Mouse (Mus musculus) layer of hippocampus, adult 9-11 months (tissue): ENCODE measurements around the gene Cct3.
"Not testable (repeated sequence)": the region's sequence is repeated elsewhere in the genome, so short reads cannot be mapped to it uniquely, and the experiment has no call there.

Source experiments
- DNase-seq: peaks from one replicate; pipeline ENCODE4 v3.0.0; 2022

The Cct3 gene

DNA sequence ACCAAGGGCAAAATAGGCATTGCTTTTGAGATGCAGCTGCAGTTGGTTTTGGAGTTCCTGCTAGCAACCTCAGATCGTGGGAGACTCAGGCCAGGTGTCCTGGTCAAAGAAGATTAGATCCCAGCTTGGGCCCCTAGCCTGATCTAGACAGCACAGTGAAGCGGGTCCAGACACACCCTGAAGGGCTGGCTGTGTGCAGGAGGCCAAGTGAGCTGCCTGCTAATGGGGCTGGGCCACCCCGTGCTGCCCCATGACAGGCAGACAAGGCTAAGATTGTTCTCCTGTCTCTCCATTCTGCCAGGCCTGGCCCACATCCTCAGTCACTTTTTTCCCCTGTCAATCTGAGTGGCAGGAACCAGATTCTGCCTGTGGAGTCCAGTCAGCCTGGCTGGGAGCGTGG is 66.8 kb downstream of the Cct3 start:
- peak; percentile 82 for DNase-seq

DNA sequence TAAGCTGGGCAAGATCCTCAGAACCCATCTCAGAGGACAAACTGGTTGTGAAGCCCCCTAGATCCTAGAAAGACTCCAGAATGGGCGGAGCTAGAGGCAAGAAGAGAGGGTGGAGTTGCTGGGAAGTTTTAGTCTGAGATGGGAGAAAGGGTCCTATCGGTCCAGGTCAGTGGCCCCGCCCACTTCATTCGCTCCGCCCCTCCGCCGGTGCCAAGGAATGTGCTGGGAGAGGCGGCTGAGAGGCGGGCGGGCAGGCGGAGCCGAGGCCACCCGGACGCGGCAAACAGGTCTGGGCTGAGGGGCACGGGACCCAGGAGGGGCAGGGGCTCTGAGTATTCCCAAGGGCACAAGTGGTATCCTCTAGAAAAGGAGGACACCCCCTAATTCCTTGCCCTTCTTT is 67.4 kb downstream of the Cct3 start, which contains the start of gene Paqr6:
TSS of gene Paqr6 (plus strand) at position 248 of the 400 bp plus-strand sequence.
- DNase-seq, result no peak

DNA sequence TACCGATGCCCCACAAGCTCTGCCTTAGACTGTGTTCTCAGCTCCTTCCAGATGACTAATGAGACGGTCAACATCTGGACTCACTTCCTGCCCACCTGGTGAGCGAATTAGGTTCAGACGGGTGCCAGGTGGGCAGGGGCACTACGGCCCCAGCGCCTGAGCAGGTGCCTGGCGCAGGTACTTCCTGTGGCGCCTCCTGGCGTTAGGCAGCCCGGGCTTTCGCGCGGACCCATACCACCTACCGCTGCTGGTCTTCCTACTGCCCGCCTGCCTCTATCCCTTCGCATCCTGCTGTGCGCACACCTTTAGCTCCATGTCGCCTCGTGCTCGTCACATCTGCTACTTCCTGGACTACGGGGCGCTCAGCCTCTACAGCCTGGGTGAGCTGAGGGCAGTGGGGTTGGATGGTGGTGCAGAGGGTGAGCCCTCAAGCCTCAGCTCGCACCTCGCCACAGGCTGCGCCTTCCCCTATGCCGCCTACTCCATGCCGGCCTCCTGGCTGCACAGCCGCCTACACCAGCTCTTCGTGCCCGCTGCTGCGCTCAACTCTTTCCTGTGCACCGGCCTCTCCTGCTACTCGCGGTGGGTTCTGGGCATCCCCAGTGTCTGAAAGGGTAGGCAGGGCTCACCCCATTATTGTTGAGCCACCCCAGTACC is 68.9 kb downstream of the Cct3 start:
- no peak for DNase-seq

DNA sequence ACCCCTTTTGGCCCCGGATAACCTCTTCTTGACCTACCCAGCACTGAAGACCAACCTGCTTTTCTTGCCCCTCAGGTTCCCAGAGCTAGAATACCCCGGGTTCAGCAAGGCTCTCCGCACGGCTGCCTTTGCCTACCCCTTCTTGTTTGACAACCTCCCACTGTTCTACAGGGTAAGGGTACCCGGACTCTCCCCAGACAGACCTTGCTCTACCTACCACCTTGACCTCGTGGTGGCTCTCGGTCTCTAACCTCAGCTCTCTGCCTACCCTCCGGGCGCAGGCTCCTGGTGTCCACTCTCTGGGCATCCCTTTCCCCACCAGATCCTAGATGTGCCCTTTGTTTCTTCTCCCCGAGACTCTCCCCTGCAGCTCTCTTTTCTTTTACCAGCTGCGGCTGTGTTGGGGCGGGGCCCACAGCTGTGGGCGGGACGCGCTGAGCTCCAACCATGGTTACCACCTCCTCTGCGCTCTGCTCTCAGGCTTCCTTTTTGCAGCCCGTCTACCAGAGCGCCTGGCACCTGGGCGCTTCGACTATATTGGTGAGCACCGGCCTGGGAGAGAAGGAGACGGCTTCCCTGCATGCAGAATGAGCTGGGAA is 70.0 kb downstream of the Cct3 start:
- DNase-seq, result peak; percentile 66

DNA sequence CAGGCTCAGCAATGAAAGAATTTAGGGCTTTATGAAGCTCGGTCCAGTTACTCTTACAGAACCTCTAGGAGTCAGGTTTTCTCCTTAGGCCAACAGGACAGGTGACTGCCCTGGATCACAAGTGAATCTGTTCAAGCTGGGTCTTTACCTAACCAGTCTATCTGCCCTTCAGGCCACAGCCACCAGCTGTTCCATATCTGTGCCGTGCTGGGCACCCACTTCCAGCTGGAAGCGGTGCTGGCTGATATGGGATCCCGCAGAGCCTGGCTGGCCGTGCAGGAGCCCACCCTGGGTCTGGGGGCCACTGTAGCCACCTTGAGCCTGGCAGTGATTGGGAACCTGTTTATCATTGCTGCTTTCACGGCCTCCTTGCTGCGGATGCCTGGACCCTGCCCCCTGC is 70.6 kb downstream of the Cct3 start:
- DNase-seq, result not testable (repeated sequence)

DNA sequence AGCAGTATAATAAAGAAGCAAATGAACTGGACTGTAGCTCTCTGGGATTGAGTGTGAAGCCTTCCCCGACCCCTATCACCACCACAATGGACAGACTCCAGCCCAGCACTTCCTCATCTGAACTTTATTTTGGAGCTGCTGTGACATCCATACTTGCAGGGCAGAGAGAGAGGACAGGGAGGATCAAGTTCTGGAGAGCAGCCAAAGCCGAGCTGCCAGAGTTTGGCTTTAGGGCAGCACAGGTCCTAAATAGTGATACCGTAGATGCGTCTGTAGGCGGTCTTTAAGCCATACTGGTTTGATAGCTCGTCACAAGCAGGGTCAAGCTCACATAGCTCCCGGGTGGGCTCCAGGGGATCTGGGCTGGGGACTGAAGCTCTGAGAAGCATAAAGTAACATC is 71.6 kb downstream of the Cct3 start:
- DNase-seq, result not testable (repeated sequence)
